Mouse (Mus musculus) thymus, postnatal 0 days (tissue): Measurements from ENCODE around the gene Trmt1l. TPM values are rescaled to one million over a fixed set of nuclear protein-coding genes. Genes with fewer than 3 reads are reported as not detected.
"Not testable (repeated sequence)": the region's sequence is repeated elsewhere in the genome, so short reads cannot be mapped to it uniquely, and the experiment has no call there.

Source experiments
- DNase-seq: peaks from one replicate; pipeline ENCODE4 v3.0.0-alpha.2; 2015; ENCODE audit warnings: low spot score
- polyA plus RNA-seq: library from polyadenylated mRNA; unstranded; fragments of >200 nt; fragmentation: Nextera tagmentation; extraction: Ambion mirVana; gene quantifications from 2 replicates; pipeline ENCODE4 v1.2.1, GENCODE M21; 2015

The Trmt1l gene
- polyA plus RNA-seq, result 27.2 and 29.9 TPM in 2 replicates

DNA sequence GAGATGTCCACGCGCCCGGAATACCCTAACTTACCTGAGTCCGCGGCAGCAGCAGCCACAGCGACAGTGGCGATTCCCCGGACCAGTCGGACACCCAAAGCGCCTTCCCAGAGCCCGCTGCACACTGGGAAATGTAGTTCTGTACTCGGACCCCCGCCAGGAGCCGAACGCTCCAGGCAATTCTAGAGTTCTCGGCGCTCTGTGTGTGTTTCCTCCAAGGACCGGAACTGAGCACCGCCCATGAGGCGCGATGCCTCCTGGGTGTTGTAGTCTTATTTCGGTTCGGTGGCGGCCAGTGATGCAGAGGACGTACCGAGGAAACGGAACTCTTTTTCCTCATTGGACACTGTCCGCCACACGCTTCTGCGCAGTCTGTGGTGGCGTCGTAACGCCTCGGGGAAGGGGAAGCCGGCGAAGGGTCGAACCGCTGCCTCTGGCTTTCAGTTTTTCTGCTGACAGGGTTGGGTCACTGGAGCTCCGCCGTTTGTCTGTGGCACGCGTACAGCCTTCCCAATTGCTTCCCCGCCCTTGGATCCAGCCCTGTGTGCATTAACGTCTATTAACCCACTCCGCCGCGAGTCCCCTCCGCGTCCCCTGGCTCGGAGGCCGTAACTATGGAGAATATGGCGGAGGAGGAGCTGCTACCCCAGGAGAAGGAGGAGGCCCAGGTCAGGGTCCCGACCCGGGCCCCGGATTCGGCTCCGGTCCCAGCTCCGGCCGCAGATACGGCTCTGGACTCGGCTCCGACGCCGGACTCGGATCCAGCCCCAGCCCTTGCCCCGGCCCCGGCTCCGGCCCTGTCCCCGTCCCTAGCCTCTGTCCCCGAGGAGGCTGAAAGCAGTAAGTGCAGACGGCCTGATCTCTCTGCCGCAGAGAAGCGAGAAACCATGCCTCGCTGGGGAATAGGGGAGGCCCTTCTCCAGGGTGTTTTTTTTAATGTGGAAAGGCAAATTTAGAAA, at the start of gene Trmt1l, which contains the start of gene Swt1:
Trmt1l (plus strand) TSS at position 280 of the 959 bp plus-strand sequence.
Swt1 (minus strand) TSS at position 193 of the 959 bp plus-strand sequence.
- peak; percentile 96 for DNase-seq

DNA sequence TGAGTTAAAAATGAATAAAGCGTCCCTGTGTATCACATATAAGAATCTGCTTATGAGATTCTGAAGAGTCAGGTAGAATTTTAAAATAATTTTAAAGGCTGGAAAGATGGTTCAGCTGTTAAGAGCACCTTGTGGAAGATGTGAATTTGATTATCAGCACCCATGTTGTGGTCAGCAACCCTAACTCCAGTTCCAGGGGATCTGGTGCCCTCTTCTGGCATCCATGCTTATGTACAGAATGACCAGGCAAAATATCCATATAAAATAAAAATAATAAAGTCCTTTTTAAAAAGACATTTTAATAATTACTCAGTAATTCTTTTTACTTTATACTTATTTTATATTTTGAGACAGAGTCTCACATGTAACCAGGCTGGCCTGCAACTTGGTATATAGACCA, 38.3 kb upstream of the Trmt1l start:
- DNase-seq, result no peak

DNA sequence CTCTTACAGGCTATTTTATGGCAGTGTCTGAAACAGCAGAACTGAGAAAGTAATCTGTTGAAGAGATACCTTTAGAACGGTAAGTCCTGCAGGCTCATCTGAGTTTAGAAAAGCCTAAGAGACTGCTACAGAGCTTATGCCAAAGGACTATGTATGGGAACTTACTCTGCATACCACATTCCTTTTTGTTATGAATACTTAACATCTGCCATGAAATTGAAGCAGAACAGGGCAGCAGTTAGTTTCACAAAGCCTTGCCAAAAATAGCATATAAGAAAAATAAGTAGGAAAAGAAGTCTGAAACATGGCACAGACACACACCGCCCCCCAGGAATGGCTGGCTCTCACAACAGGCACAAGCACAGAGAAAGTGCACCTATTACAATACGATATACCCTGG, 18.5 kb upstream of the Trmt1l start:
- DNase-seq, result no peak

DNA sequence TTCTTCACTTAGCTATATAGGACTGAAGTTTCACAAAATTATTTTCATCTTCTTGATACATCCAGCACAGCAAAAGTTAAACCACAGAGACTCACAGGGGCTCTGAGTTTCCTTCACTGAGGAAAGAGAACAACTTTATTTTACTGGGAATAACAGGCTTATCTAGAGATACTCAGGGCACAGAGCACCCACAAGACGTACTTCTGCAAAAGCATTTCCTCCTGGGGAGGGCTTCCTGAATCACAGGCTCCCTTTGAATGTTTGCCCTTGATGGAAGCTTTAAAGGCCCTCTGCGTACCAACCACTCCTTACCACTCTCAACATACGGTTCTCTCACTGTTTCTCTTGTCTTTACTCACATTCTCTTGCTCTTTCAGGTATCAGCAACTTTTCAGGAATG, 6.2 kb upstream of the Trmt1l start:
- DNase-seq, result no peak

DNA sequence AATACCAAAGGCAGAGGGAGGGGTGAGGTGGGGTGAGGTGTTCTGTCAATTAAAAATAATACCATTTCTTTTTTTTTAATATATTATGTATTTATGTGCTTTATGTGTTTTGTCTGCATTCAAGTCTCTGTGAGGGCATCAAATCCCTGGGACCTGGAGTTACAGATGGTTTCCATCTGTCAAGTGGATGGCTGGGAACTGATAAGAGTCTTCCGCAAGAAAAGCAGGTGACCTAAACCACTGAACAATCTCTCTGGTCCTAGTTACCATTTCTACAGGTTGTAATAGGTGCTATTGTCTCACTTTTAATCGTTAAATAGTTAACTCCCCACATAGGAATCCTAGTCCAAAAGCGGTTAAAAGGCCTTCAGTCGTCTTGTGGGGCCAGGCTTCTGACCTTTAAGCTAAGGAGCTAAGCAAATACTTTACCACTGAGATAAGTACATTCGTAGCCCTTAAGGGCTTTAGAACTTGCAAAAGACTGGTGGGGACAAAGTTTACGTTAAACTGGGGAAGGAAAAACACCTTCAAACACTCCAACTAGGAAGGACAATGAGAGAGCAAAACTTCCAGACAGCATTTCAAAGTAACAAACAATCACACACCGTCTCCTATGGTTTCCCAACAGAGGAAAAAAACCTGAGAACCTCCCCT, 1.3 kb upstream of the Trmt1l start:
- DNase-seq, result no peak

DNA sequence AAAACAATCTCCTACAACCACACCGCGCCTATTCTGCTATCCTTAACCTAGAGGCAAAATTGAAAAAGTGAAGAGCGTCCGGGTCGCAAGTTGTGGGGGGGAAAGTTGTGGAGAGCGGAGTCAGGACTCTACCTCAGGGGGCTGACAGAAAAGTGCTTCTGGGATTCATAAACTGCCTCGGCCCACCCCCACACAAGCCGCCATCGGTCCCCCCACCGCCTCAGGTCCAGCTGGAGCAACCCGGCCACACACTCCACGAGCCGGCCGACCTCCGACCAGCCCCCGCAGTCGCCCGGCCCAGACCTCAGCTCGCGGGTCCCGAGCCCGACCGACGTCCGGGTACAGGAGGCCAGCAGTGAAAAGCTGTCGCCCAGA, 467 bp upstream of the Trmt1l start:
- DNase-seq, result no peak

DNA sequence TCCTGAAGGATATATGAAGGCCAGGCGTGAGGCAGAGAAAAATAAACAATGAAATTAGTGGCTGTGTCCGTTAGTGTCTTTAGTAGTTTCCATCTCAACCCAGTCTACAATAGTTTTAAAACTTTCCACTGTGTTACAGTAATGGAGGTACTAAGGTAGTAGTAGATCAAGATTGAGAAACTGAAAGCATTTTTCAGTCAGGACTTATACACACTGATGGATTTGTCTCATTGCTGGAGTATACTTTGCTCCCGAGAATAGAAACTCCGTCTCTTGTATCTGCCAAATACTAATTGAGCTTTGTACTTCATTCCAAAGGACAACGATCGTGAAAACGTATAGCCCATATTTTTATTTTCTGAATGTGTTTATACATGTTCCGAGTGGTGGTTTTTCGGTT, 974 bp downstream of the Trmt1l start:
- DNase-seq, result no peak

DNA sequence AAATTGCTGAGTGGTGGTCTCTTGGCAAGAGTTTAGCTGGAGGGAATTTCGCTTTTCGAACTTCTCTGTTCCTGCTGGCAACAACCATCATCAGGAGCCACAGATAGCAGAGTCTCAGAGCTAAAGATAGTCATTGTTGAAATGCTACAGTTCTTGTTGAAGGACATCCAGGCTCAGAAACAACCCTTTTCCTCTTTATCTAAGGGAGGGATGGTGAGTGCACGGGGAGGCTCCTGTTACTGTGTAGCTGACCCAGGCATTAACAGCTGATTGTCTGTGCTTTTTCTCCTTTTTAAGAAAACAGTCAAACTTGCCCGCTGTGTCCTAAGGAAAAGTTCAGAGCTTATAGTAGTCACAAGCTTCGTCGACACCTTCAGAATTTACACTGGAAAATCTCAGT, 7.1 kb downstream of the Trmt1l start:
- DNase-seq, result no peak

DNA sequence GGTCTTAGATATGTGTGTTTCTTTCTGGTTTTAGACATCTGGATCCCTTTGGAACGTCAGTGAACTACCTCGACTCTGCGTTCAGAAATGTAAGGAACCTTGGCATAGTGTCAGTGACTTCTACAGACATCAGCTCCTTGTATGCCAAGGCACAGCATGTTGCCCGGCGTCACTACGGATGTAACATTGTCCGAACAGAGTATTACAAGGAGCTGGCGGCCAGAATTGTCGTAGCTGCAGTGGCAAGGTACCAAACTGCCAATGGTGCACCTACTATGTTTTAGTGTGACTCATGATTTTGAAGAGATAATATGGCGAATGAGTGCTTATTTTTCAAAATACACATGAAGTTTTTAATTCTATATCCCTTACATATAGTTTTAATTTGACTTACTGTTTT, 21.5 kb downstream of the Trmt1l start:
- DNase-seq, result no peak

DNA sequence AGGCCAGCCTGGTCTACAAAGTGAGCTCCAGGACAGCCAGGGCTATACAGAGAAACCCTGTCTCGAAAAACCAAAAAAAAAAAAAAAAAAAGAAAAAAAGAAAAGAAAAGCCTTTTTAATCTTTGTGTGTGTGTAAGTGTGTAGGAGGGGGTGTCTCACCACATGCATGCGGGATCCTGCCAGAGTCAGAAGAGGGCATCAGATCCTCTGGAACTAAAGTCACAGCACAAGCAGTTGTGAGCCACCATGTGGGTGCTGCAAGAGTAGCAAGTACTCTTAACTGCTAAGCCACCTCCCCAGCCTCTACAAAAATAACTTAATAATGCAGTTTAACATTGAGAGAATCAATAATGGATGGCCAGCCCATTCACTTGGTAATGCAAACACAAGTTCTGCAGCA, 22.5 kb downstream of the Trmt1l start:
- no peak for DNase-seq

DNA sequence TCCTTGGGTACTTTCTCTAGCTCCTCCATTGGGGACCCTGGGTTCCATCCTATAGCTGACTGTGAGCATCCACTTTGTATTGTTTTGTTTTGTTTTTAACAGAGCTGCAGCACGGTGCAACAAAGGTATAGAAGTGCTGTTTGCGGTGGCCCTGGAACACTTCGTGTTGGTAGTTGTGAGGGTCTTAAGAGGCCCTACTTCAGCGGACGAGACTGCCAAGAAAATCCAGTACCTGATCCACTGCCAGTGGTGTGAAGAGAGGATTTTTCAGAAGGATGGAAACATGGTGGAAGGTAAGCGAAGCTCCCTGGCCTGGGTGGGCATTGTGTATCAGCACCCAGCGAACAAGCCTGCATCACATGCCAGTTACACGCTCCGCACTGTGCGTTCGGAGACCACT, 23.6 kb downstream of the Trmt1l start:
- no peak for DNase-seq

DNA sequence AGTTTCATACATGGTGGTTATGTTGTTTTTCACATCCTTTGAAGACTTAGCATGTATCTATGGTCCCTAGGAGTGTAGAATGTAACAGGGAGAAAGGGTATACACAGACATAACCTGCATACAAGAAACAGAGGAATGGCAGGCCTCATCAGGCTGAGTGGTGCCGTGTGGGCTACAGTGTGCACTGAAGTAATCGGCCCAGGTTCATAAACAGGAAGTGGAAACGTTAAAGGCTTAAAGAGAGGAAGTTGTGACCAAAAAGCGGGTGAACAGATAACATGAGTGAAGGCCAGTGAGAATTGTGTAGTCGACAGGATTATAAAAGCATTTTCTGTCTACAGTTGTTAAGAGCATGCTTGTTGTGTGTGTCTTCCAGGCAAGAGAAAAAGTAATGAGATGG, 28.7 kb downstream of the Trmt1l start:
- DNase-seq, result peak; percentile 52

DNA sequence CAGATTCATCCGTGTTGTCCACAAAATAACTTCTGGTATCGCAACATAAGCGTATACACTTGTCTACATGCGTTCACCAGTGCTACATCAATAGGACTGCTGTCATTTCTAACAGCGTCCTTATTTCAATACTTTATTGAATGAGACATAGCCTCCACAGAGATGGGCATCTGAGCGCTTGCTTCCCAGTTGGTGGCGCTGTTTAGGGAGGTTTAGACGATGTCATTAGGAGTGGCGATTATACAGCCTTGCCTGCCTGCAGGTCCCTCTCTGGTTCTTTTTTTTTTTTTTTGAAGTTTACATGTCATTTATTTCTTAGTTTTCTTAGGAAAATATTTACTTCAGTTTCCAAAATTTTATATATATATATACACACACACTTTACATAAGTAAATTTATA, 32.9 kb downstream of the Trmt1l start:
- no peak for DNase-seq

DNA sequence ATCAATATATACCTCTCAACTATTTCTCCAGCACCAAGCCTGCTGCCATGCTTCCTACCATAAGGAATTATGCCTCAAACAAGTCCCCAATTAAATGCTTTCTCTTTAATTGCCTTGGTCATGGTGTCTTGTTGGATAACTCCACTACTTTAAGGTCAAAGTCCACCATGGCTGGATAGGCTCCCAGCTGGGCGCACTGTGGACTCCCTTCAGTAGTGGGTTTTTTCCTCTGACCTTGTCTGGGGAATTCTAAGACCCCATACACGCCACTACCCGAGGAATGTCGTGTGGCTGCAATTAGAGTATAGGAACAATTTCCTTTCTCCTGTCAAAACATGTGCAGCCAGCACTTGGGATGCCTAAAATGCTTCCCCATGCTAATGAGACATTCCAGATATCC, 36.6 kb downstream of the Trmt1l start:
- no peak for DNase-seq

DNA sequence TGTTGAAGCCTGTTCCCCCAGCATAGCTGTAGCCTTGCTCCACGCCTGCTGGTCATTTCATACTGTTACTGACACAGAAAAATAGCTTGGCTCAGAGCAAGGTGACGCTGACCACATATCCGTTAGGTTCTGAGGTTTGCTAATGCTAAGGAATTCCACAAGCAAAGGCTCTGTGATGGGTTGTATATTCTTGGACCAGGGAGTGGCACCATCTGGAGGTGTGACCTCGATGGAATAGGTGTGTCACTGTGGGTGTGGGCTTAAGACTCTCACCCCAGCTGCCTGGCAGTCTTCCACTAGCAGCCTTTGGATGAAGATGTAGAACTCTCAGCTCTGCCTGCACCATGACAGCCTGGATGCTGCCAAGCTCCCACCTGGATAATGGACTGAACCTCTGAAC, 38.2 kb downstream of the Trmt1l start:
- no peak for DNase-seq

DNA sequence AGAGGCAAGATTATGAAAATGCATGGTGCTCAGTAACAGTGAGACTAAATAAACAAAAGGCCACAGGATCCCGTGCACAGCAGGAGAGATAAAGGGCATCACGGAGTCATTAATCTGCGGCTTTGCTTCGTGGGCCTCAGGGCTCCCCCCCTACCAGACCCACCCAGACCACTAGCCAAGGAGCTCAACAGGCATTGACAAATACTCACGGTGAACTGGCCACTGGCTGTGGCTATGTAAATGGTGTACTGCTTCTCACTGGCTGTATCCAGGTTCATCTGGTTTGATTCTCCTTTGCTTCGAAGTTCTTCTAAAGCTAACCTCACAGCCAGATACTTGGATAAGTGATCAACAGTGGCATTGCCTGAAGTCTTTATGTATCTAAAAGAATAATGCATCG, 43.1 kb downstream of the Trmt1l start:
- DNase-seq, result no peak

DNA sequence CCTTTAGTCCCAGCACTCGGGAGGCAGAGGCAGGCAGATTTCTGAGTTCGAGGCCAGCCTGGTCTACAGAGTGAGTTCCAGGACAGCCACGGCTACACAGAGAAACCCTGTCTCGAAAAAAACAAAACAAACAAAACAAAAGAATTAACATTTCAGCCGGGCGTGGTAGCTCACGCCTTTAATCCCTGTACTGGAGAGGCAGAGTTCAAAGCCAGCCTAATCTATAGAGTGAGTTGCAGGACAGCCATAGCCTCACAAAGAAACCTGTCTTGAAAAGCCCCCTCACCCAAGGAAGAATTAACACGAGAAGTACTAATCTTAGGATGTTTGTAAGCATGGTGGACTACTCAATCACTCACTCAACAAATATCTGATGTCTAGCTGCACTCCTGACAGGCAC, 44.0 kb downstream of the Trmt1l start:
- DNase-seq, result not testable (repeated sequence)

DNA sequence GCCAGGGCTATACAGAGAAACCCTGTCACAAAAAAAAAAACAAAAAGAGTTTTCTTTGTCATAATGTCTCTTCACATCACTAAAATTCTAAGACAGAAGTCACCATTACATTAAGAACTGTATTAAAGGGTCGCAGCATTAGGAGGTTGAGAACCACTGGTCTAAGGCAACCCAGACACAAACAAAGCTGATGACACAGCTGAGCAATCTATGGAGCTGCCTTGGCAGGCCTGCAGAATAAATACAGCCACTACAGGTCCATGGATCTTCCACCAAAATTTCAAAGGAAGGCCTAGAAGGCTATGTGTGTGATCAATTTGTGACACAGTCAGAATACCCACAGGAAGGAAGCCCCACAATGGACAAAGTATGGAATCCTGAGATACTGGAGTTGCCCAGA, 54.2 kb downstream of the Trmt1l start:
- DNase-seq, result no peak

DNA sequence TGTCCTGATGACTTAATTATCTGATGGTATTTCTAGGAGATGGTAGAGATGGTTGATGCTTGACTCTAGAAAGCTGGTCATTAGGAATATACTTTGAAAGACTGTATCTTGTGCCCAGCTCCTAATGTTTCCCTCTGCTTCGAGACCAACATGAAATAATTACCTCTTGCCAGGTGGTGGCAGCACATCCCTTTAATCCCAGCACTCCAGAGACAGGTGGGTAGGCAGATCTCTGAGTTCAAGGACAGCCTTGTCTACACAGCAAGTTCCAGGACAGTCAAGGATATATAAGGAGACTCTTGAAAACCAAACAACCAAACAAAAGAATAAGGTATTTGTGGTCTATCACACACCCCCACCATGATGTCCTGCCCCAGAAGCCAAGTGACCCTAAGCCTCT, 55.2 kb downstream of the Trmt1l start:
- peak; percentile 36 for DNase-seq

DNA sequence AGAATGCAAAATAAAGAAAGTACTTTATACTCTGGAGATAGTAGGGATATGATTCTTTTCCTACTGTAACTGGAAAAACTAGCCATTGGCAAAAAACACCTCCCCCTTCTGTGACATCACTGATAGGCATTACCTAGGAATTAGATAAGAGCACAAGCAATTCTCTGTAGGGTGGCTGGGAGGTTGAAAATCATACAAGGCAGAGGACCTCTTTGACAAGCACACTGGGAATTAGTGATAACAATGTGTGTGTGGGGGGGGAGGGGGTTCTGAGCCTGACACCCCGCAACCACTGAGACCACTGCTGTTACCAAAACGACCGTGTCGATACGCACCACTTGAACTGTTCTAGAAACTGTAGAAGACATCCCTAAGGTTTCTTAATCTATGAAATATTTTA, 56.4 kb downstream of the Trmt1l start:
- no peak for DNase-seq

DNA sequence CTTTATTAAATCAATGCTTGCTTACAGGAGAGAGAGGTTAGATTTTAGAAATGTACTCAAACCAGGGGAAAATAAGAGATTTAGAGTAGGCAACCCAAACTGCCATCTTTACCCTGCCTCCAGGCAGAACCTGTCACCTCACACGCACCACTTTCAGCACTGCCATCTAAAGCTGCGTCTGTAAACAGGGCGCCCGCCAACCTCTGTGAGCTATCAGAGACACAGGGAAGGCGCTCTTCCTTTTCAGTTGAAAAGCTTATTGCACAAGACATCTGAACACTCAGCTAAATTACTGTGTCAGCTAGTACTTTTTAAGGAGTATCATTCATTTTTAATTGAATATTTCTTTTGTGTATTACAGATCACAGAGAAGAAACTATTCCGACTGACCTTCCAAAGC, 61.5 kb downstream of the Trmt1l start:
- peak; percentile 51 for DNase-seq

DNA sequence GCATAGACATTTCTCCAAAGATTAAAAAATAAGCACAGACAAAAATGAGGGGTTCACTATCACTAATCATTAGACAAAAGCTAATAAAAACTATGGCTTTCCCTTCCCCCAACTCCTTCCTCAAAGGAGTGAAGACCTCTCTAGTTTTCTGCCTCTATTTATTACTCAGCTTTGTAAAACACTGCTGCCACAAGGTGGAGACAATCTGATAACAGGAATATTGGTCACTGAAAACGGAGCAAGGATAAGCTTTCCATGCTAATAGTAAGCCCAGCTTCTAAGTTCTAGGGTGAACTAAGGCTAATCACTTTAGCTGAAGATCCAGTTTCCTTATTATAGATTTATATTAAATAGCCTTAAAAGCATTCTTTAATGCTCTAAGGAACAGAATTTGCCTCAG, 64.1 kb downstream of the Trmt1l start:
- no peak for DNase-seq

DNA sequence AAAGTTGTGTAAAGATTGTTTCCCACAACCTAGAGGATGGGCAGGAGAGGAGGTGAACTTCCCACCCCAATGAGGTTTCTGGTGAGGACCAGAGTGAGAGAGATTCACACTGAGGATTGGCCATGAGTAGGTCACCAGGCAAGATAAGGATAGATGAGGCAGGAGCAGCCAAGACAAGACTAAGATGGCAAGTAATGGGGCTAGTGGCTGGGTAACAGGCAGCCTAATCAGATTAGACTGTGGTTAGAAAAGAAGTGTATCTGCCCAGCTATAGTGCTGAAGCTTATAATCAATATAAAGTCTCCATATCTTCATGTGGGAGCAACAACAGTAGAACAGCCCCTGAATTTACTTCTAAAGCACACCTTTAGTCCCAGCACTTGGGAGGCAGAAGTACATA, 65.5 kb downstream of the Trmt1l start:
- no peak for DNase-seq
